Mouse (Mus musculus): ENCODE measurements at regions not wholly inside any gene's neighbourhood (a gene's known extent, or its start where the extent isn't known, plus 50 kb on each side); places are given as distances from the start of the nearest gene placed in this dataset.

- no peak for DNase-seq
Measured at GRCm38 (mm10) chr8:26445991-26446390, 326.7 kb downstream of the Gm45692 start.

GRCm38 (mm10) chr8:26447886-26448640, 328.7 kb downstream of the Gm45692 start:
- DNase-seq = no peak

DNA sequence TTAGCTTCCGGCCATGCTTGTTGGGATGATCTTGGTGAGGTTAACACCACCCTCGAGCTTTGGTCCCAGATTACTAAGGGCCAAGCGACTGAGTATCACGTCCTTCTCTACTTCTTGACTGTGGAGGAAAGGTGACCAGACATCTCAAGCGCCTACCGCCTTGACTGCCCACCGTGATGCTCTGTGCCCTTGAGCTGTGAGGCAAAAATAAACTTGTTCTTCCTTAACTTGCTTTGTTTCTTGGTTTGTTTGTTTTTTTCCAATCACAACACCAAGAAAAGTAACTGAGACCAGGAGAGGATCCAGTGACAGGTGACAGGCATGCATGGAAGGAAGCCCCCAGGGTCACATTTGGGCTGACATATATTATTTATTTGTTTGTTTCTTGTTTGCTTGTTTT, 330.0 kb downstream of the Gm45692 start:
- no peak for DNase-seq

DNA sequence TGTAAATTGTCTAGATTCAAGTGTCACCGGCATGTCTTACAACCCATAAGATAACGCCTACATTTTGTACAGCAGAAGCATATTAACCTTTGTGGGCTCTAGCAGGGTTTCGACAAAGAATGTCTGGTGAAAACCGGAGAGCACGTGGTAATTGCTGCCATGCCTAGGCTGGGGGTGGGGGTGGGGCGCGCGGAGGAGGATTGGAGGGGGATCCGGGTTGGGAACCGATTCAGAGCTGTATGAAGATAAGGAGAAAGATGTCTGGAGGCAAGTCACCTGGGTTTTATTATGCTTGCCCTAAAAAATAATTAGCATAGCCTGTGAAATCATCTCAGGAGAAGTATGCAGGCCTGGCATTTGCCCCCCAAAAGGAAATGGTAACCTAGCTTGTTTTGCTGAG, 331.2 kb downstream of the Gm45692 start:
- DNase-seq = no peak

- DNase-seq = no peak
Measured at GRCm38 (mm10) chr8:26452976-26453573, 333.7 kb downstream of the Gm45692 start.

GRCm38 (mm10) chr8:26465346-26465745, 346.0 kb downstream of the Gm45692 start:
- no peak for DNase-seq

- DNase-seq = no peak
Measured at GRCm38 (mm10) chr8:26468441-26468840, 349.1 kb downstream of the Gm45692 start.

GRCm38 (mm10) chr8:26469705-26470104, 350.4 kb downstream of the Gm45692 start:
- no peak for DNase-seq

DNA sequence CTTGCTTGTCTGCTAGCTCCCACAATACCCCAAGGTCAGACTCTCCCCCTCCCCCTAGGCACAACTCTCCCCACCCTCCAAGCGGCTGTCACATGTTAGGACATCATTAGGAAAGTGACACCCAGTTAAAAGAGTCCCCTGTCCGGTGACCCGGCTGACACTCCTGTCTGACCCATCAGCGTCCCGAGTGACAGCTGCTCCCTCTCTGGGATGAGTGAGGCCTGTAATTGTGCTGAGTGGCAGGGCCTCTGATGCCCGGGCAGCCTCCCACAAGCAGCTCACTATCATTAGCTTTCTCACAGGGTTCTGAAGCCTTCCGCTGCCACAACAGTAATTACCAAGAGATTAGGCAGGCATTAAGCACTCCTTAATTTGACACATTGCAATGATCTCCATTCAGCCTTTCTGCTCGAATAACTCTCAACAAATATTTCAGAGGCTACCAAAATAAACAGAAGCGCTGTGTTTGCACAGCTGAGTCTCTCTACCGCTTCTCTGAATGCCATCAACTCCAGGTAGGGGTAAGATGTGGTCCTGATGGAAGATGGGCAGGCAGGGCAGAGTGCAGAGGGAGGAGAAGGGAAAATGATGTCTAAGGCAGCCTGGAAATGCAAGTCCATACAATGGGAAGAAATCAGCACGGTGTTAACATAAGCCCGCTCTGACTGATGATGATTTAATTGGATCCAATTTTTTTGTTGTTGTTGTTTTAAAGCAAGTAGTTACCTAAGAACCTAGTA, 352.6 kb downstream of the Gm45692 start:
- DNase-seq = no peak

GRCm38 (mm10) chr8:26484749-26485148, 365.4 kb downstream of the Gm45692 start:
- DNase-seq = no peak

DNA sequence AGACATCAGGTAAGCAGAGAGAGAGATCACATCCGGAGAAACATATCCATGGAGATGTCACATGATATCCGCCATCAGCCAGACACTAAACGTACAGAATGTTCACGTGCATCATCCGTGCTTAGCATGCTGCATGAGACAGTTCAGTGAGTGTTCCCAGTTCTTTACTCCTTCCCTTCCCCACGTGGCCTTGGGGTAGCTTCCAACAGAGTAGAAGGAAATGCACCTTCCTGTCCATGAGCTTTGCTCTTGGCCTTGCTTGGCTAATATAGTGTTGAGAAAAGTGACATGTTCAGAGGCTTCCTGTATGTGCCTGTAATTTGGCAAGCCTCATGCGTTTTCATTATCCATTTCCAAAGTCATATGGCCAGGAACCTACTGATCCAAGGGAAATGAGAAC, 368.5 kb downstream of the Gm45692 start:
- DNase-seq = no peak

DNA sequence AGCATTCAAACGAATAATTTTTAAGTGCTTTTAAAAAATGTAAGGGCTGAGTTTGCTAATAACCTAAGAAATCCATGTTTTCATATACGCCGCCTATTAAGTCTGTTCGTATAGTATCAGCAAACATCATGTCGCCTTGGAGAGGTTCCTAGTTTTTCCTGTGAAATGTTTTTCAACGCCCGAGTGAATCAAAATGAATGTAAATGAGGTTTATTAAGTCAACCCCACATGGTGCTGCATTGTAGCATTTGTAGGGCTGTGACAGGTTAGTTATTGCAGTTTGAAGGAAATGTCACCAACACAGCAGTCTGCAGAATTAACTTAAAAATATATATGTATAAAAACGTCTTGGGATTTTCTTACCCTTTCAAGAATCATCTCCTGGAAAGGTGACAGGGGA, 369.3 kb downstream of the Gm45692 start:
- DNase-seq = no peak

GRCm38 (mm10) chr8:26501196-26501813, 382.0 kb downstream of the Gm45692 start:
- no peak for DNase-seq

- no peak for DNase-seq
Measured at GRCm38 (mm10) chr8:26501814-26502572, 382.7 kb downstream of the Gm45692 start.

GRCm38 (mm10) chr8:26502772-26503171, 383.4 kb downstream of the Gm45692 start:
- no peak for DNase-seq

DNA sequence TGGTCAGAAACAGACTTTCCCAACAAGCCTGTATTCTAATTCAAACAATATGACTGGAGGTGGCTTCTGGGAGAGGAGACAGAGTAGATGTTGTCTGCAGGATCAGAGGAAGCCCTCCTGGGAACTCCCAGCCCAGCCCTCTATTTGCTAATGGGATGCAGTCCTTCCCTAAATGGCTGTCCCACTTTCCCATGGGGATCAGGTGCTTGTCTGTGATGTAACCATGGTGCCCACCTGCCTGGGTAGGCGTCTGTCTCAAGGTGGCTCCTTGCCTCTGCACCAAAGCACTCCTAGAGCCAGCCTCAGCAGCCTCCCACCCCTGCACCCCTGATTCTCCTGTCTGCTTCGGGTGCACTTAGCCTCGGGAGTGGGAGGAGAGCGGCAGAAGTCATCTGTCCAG, 384.6 kb downstream of the Gm45692 start:
- DNase-seq = no peak

- no peak for DNase-seq
Measured at GRCm38 (mm10) chr8:26504319-26505035, 385.1 kb downstream of the Gm45692 start.

- DNase-seq = peak; percentile 86
Measured at GRCm38 (mm10) chr8:26507611-26508070, 388.3 kb downstream of the Gm45692 start.

DNA sequence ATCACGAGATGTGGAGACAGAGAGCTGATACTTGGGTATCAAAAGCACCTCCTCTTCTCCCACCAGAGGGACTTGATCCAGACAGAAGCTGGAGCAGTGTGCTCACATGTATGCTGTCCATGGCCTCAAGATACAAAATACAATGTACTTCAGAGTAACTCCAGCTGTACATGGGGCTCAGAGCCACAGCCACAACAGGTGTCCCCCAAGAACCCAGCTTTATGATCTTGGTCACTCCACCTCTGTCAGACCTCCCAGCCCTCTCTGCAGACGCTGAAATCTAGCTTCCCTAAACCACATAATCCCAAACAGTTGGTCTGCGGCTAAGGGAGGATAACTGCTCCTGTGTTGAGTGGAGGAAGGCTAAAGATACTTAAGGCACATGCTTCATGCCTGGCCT, 389.9 kb downstream of the Gm45692 start:
- DNase-seq = no peak

- DNase-seq = no peak
Measured at GRCm38 (mm10) chr8:26513001-26513400, 393.7 kb downstream of the Gm45692 start.

- no peak for DNase-seq
Measured at GRCm38 (mm10) chr8:26524237-26524636, 404.9 kb downstream of the Gm45692 start.

Data from adrenal gland, adult 8-10 months (tissue).